Mouse (Mus musculus) heart, postnatal 0 days (tissue): ENCODE measurements around the gene Togaram2.

ENCODE experiments used
- CTCF ChIP-seq: IDR thresholded peaks from 2 replicates; pipeline ENCODE4 v1.5.1; 2016; ENCODE audit warnings: antibody characterized with exemption, control low read depth, low read depth
- EP300 ChIP-seq: IDR thresholded peaks from 2 replicates; pipeline ENCODE4 v1.6.1; 2016; ENCODE audit warnings: antibody characterized with exemption, low read depth

DNA sequence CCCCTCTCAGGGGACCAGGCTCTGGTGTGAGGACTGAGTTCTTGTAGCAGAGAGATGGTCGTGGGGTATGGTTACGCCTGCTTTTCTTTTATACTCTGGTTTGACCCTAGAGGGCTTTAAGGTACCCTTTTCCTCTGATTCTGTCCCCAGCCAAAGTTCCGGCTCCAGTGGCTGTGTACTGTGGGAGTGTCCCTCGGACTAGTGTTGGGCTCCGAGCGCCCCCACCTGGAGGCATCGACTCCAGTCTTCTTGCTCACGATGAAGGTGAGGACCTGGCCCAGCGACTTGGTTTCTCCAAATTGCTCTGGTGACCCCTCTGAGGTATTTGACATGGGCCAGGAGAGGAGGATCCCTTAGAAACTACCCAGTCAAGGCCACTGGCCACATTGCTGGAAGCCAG is 14.4 kb downstream of the Togaram2 start:
- TF ChIP-seq EP300 (no peak), CTCF (no peak)
